Mouse (Mus musculus) Muller cell, postnatal 12 days (primary cell): ENCODE data around the gene Gm21866.
"Not testable (repeated sequence)": the region's sequence is repeated elsewhere in the genome, so short reads cannot be mapped to it uniquely, and the experiment has no call there.

Experiments
- DNase-seq: peaks from one replicate; pipeline ENCODE4 v3.0.0-alpha.2; 2015; ENCODE audit errors: inconsistent ontology term

Gene Gm21866

GRCm38 (mm10) chrY:13465479-13465878 lies at the start of gene Gm21866:
Gm21866 (minus strand) TSS chrY:13465579.
- not testable (repeated sequence) for DNase-seq

- DNase-seq = not testable (repeated sequence)
Measured at GRCm38 (mm10) chrY:13493726-13494125, 28.3 kb upstream of the Gm21866 start, which contains the start of gene Gm20773. Gm20773 (plus strand) TSS chrY:13494026.
